Mouse (Mus musculus): ENCODE results near the gene Gm28308. TPM values are rescaled to one million over a fixed set of nuclear protein-coding genes. Genes with fewer than 3 reads are reported as not detected.
A peak's percentile ranks its signal among the peaks of the same experiment; 100 is the strongest.

Gene Gm28308
- total RNA-seq, 2 experiments from 2014 or later, result not detected

DNA sequence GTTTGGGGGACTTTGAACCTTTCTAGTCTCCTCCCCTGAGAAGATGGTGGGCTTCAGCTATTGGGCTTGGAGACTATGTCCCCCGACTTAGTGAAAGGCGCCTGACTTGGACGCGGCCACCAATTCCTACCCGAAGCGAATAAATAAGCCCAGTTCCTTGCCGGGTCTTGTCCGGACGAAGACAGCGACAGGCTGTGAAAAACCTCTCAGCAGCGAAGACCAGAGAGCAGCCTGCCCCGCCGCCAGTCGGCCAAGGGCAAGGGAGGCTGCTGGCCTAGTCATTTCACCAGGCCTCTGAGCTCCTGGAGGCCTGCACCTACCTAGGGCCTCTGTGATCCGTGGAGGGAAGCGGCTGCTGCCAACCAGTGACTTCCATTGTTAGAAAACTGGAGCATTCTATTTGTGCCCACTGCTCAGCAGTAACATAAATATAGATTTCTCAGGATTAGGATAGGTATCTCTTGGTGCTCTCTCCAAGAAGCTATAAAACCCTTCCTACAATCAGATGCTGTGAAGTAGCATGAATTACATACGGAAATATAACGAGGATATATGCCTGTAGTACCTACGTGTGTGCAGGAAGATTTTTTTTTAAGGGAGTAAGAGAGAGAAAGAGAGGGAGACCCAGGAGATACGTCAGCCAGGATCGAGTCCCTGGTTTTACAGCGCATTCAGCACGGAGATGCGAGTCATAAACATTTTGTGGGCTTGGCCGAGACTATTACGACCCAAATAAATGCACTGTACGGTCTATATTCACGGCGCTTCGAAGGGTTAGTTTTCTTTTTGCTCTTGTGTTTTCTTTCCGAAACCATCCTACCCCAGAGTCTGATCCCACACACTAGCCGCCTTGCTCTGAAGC is 7.1 kb upstream of the Gm28308 start:
- DNase-seq (ENCODE audit: low spot score in 2 of 2), result no peak

GRCm38 (mm10) chr6:52219234-52219942 is 6.2 kb upstream of the Gm28308 start:
- DNase-seq (ENCODE audit: low spot score in 2 of 2), result no peak

- DNase-seq (ENCODE audit: low spot score in 2 of 2), result no peak
These were observed 5.6 kb upstream of the Gm28308 start for GRCm38 (mm10) chr6:52218643-52219215.

DNA sequence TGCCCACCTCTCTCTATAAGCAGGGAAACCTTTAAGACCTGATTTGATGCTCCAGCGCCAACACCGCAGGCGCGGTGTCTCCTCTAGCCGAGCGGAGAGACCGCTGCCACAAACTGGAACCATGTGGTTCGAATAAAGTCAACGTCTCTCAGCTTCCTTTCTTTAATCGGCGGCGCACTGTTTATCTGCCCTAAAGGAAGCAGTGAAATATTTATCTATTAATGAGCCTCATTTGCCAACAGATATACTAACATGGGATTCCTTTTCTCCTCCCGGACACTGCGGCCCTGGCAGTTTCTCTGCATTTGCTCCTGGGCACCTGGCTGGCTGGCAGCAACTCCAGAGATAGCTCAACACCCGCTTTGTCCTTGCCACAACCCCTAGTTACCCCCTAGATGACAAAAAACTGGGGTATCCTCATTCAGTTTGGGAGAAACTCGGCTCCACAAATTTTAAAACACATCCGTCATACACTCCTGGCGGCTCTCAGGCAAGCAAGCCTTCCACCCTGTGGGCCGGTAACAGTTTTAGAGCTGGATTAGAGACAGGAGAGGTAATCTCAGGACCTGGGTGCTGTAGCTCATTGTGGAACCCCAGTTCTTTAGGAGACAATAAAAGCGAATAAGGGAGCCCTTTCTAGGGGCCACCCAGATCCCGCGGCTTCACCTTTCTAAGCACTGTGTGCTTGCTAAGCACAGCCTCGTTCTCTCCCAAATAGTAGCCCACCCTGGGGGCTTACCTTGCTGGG is 4.9 kb upstream of the Gm28308 start:
- DNase-seq (ENCODE audit: low spot score in 2 of 2), result no peak

GRCm38 (mm10) chr6:52217459-52217768 is 4.3 kb upstream of the Gm28308 start:
- DNase-seq (ENCODE audit: low spot score in 2 of 2), result no peak

DNA sequence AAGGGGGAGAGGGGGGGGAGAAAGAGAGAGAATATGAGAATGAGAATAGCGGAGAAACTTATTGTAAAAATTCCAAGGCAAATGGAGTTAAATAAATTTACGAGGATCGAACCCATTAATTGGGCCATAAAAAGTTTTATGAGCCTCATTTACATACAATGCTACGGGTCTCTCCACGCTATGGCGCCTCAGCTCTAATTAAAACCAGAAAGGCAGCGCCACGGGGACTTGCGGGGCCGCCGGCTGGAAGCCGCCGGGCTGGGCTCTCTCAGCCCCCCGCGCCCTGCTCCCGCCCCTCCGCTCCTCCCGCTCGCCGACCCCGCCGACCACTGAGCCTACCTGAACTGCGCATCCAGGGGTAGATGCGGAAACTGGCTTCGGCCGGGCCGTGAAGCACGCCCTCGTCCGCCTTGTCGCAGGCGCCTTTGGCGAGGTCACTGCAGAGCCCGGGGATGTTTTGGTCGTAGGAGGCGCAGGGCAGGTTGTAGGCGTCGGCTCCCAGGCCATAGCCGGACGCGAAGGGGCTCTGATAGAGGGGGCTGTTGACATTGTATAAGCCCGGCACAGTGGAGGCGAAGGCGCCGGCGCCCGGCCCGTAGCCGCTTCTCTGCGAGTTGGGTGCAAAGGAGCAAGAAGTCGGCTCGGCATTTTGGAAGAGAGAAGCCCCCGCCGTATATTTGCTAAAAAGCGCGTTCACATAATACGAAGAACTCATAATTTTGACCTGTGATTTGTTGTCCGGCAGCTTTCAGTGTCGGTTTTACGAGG is 3.7 kb upstream of the Gm28308 start:
- DNase-seq (ENCODE audit: low spot score in 2 of 2), result no peak

- no peak for DNase-seq (ENCODE audit: low spot score in 2 of 2)
These were observed 2.8 kb upstream of the Gm28308 start for GRCm38 (mm10) chr6:52215771-52216535.

DNA sequence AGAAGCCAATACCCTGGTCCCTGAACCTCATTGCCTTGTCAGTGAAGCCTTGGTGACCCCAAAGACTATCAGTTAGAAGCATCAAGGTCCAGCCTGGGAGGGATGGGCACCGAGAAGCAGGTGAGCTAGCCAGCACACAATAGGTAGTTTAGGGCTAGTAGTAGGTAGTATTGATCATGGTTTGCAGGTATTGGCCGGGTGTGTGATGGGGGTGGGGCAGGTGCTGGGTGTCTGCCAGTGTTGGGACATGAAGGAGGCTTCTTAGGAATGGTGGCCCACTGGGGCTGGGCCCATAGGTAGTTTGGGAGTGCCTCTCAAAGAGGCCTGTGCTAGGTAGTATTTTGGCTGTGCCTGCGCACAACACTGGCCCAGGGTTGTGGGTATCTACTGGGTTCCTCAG is 1.9 kb upstream of the Gm28308 start:
- DNase-seq (ENCODE audit: low spot score in 2 of 2), result no peak

DNA sequence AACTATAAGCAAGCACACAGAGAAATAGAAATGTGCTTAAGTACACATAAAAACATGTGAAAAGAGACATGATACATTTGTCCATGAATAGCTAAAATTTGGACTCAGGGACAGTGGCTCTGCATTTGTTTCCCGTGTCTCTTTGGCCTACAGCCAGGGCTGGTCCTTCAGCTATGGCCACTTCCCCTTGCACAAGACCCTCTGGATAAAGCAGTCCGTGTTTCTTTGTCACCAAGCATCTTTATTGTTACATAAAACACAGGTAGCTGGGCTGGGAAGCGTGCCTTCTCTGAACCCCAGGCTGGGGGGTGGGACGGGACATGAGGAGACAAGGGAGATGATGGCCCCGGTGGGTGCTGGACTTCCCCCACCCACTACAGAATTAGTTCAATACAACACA is 1.1 kb upstream of the Gm28308 start:
- no peak for DNase-seq (ENCODE audit: low spot score in 2 of 2)

DNA sequence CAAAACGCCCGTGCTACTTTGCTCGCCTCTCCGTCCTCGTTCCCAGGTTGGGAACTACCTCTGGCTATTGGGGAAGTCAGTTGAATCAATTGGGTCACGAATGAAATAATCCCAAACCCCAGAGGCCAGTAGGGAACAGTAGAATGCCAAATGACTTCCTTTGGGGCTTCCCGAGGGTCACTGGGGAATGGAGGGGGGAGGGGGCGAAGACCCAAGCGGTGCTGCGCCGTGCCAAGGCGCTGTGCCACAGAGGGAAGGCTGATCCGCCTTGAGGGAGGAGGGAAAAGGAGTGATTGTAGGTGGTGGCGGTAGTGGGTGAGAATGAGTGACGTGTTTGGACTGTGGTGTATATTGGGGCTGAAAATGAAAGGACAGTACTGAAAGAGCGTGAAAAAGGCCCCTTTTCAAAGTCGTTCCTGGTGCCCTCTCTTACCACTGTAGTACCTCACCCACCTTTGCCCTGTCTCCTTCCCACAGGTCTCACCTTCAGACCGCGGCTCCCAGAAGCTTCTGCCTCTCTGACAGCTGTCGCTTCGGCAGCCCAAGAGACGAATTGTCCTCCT is 502 bp downstream of the Gm28308 start:
- DNase-seq (ENCODE audit: low spot score in 2 of 2), result no peak

DNA sequence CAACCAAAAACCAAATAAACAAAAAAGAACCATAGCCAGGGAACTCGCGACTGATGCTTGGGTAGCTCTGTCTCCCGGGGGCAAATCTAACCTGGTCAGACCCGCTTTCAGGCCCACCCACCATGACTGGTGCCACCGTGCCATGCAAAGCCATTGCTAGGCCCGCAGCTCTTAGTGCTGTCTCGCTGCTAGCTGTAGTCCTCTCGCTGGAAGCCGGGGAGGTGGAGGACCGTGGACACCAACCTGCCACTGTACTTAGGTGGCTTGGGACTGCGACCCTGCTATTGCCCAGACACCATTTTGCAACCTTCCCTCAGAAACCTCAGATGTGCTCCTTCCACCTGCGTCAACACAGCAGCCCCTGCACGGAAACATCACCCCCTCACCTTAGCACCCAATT is 1.2 kb downstream of the Gm28308 start:
- DNase-seq (ENCODE audit: low spot score in 2 of 2), result no peak

- DNase-seq (ENCODE audit: low spot score in 2 of 2), result peak in 1 of 2 experiments; percentile 60
These were observed 1.8 kb downstream of the Gm28308 start for GRCm38 (mm10) chr6:52211170-52211935.

DNA sequence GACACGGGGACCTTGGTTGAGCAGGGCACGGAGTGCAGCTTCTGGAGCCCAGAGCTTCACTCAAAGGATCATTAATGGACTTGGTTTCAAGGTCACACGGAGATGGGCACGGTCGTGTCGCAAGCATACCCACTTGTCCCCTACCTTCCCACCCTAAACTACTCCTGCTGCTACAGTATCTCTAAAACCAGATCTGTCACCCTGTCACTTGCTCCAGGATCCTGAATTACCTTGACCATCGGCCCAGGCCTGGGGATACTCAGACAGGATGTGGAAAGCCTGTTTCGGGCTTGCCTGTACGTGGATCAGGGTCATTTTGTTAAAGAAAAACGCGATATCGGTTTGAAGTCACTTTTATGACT is 3.5 kb downstream of the Gm28308 start:
- DNase-seq (ENCODE audit: low spot score in 2 of 2), result no peak

DNA sequence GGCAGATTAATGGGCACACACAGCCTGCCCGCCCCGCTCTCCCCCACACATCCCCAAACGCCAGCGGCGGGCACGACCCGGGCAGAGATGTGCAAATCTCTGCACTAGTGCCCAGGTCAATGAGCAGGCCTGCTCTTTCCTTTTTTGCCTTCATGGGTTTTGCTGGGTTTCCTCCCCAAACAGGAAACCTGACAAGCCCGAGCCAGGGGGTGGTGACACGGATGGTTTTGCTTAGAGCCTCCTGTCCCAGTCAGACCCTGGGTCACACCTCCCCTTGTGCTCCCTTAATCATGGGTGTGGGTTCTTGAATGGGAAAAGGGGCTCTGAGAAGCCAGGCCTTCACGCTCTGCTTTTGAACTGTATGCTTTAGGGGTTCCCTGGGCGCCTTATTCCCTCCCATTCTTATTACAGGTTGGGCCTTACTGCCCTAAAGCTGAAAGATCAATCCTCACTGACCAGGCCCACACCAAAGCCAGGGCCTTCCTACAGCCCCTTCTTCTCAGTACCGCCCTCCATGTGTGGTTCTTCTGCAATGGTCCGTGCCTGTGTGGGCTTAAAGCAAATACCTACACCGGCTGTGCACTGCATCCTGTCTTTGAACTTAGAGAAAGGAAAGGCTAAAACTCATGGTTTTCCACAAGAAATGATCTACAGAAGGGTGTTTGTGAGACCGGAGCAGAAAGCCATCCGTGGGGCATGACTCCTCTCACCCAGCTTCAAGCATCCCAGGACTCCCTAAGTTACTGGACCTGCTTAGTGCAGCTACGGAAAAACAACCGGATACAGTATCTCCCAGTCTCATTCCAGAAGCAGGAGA is 4.1 kb downstream of the Gm28308 start:
- DNase-seq (ENCODE audit: low spot score in 2 of 2), result no peak

GRCm38 (mm10) chr6:52208072-52208867 is 4.9 kb downstream of the Gm28308 start, which contains the start of gene Hoxa6:
Gene Hoxa6 (minus strand): TSS chr6:52208722.
- no peak for DNase-seq (ENCODE audit: low spot score in 2 of 2)

DNA sequence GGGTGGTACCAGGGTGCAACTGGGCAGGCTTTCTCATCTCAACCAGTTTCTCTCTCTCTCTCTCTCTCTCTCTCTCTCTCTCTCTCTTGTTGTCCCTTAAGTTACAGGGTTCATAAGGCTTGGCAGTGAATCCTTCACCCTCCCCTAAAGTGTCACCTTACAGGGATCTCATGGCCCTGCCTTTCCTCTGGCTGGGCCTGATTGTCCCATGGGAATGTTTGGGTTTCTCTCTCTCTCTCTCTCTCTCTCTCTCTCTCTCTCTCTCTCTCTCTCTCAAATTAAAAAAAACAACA is 5.5 kb downstream of the Gm28308 start:
- DNase-seq (ENCODE audit: low spot score in 2 of 2), result no peak

DNA sequence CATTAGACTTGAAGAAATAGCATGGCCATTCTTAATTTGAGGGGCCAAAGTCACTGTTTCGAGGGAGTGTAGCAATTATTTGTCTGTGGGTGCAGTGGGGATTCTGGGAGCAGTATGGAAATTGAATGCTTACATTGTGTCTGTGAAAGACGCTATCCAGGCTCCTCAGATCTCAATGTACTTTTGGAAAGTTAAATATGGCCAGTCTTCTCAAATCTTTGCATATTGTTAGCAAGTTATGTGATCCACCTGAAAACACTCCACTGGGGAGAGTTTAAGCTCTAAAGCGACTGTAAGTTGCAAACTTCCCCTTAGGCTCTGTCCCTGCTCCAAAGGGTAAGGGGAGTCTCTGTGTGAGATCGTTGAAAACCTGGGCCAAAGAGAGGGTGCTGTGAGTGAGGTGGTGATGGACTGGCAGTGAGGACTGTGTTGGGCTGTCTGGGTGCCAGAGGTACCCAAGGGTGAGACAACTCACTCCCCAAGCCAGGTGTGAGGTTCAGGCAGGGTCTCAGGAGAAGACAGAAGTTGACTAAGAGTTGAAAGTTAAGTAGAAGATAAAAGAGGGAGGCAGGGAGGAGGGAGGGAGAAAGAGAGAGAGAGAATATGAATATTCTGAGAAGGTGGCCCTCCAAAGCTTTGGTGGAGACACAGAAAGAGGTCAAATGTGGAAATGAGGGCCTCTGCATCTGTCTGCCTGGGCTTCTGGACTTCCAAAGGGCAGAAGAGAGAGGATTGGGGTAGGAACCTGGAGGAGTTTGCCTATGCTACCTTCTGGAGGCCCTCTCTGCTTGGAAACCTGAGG is 6.1 kb downstream of the Gm28308 start:
- DNase-seq (ENCODE audit: low spot score in 2 of 2), result no peak
